Mouse (Mus musculus) 416B (cell line): ENCODE results near the gene Tbc1d15.

Experiments
- DNase-seq: peaks from one replicate; pipeline ENCODE4 v3.0.0; 2011; ENCODE audit warnings: low read depth

The Tbc1d15 gene

DNA sequence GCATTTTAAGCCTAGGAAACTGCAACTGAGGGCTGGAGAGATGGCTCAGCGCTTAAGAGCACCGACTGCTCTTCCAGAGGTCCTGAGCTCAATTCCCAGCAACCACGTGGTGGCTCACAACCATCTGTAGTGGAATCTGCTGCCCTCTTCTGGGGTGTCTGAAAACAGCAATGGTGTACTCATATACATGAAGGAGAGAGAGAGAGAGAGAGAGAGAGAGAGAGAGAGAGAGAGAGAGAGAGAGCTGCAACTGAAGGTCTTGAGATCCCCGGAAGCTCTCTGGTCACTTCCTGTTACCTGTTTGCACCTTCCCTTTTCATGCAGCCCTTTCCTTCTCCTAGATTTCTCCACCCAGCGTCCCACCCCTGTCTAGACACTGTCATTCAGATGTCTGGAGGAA is 91.0 kb downstream of the Tbc1d15 start:
- DNase-seq: no peak
